Mouse (Mus musculus): ENCODE measurements around the gene Gm47985. TPM values are rescaled to one million over a fixed set of nuclear protein-coding genes. Genes with fewer than 3 reads are reported as not detected.
"Not testable (repeated sequence)": the region's sequence is repeated elsewhere in the genome, so short reads cannot be mapped to it uniquely, and the experiment has no call there.

The Gm47985 gene
- polyA plus RNA-seq, 1 experiment from 2014 or later = 0.41 TPM

- 89% methylated on average over 4 of the region's 4 CpGs for WGBS
- not testable (repeated sequence) for H3K4me1 ChIP-seq; DNase-seq (ENCODE audit: extremely low spot score, low spot score); H3K9me3 ChIP-seq; H3K36me3 ChIP-seq (replicated peaks); H3K4me3 ChIP-seq; H3K27me3 ChIP-seq (ENCODE audit: poor library complexity, severe bottlenecking); H3K27ac ChIP-seq
Measured at GRCm38 (mm10) chr1:151186879-151187424, 4.6 kb downstream of the Gm47985 start.

DNA sequence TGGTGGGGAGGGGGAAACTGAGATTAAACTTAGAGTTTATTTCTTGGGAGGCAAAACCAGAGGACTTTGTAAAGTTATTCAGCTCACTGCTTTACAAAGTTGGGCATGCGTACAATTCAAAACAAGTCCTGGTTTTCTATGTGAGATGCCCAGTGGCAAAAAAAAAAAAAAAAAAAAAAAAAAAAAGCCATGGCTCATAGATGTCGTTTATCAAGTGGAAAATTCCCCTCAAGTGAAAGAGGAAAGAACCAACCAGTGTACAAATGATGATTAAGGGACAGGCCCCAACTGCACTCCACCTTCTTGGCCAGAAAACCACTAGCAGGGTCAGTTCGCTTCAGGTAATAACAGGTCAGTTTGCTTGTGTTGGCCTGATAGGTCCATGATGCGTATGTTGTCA, 6.1 kb downstream of the Gm47985 start:
- Histone ChIP-seq H3K36me3 (replicated peaks) (no peaks in the 10 kb centered on the region), H3K4me1 (no peaks in the 10 kb centered on the region), H3K27me3 (ENCODE audit: poor library complexity, severe bottlenecking) (no peaks in the 10 kb centered on the region), H3K27ac (no peak overlapping the region), H3K9me3 (no peaks in the 10 kb centered on the region), H3K4me3 (no peak overlapping the region)
- 88% methylated on average over 4 of the region's 4 CpGs for WGBS
- DNase-seq (ENCODE audit: extremely low spot score, low spot score) = no peak

DNA sequence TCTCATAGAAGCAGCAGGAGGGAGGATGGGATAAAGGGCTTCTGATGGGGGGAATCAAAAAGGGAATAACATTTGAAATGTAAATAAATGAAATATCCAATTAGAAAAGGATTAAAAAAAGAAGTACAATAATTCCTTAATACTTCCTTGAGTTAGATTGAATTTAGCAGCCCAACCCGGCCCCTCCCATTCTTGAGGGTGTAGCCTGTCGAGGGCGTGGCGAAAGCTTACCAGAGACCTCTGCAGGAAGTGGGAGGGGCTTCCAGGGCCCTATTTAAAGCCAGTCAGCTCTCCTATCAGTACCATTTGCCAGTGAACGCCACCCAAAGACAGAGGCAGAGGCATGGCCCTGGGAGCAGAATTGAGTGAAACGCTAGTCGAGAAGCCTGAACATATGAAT, 9.7 kb downstream of the Gm47985 start, which contains the start of gene Gm8947:
Gene Gm8947, plus strand, starts transcription at position 302 of the 400 bp plus-strand sequence.
- not testable (repeated sequence) for H3K4me3 ChIP-seq; H3K27ac ChIP-seq; DNase-seq (ENCODE audit: extremely low spot score, low spot score); H3K9me3 ChIP-seq; H3K36me3 ChIP-seq (replicated peaks); H3K27me3 ChIP-seq (ENCODE audit: poor library complexity, severe bottlenecking); H3K4me1 ChIP-seq
- whole genome bisulfite sequencing = no CpG with 5 or more reads among the region's 7 CpGs

DNA sequence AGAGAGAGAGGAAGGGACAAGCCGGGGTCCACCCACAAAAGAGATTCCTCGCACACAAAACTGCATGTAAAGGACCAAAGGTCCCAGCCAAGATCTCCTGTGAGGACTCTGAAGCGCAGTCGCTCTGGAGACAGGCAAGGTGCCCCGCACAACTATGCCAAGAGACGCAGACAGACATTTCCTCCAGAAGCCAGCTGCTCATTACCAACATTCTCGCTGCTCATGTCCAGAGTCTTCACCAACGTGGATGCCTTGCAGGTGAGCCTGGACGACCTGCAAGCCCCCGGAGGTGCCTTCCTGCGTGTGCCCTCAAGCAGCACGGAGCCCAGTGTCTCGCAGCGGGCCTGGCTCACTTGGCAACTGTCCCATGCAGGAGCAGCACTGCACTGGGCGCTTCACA, 10.4 kb downstream of the Gm47985 start:
- not testable (repeated sequence) for H3K27me3 ChIP-seq (ENCODE audit: poor library complexity, severe bottlenecking); H3K4me3 ChIP-seq; DNase-seq (ENCODE audit: extremely low spot score, low spot score); H3K36me3 ChIP-seq (replicated peaks); H3K4me1 ChIP-seq; H3K9me3 ChIP-seq; H3K27ac ChIP-seq
- WGBS = 94% methylated on average over 15 of the region's 15 CpGs

GRCm38 (mm10) chr1:151195986-151196385, 13.6 kb downstream of the Gm47985 start:
- DNase-seq (ENCODE audit: extremely low spot score, low spot score); H3K36me3 ChIP-seq (replicated peaks); H3K27me3 ChIP-seq (ENCODE audit: poor library complexity, severe bottlenecking); H3K4me3 ChIP-seq; H3K4me1 ChIP-seq; H3K9me3 ChIP-seq; H3K27ac ChIP-seq: not testable (repeated sequence)
- 69% methylated on average over 4 of the region's 4 CpGs for WGBS

- H3K9me3 ChIP-seq; H3K4me3 ChIP-seq; H3K27me3 ChIP-seq (ENCODE audit: poor library complexity, severe bottlenecking); H3K27ac ChIP-seq; H3K36me3 ChIP-seq (replicated peaks); DNase-seq (ENCODE audit: extremely low spot score, low spot score); H3K4me1 ChIP-seq: not testable (repeated sequence)
- WGBS = 82% methylated on average over 3 of the region's 3 CpGs
Measured at GRCm38 (mm10) chr1:151196690-151197089, 14.4 kb downstream of the Gm47985 start.

DNA sequence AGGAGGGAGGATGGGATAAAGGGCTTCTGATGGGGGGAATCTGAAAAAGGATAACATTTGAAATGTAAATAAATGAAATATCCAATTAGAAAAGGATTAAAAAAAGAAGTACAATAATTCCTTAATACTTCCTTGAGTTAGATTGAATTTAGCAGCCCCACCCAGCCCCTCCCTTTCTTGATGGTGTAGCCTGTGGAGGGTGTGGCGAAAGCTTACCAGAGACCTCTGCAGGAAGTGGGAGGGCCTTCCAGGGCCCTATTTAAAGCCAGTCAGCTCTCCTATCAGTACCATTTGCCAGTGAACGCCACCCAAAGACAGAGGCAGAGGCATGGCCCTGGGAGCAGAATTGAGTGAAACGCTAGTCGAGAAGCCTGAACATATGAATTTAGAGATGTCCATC, 15.8 kb downstream of the Gm47985 start, which contains the start of gene Gm47995:
Gene Gm47995, plus strand, starts transcription at position 329 of the 400 bp plus-strand sequence.
- H3K9me3 ChIP-seq; H3K4me3 ChIP-seq; H3K36me3 ChIP-seq (replicated peaks); H3K27me3 ChIP-seq (ENCODE audit: poor library complexity, severe bottlenecking); DNase-seq (ENCODE audit: extremely low spot score, low spot score); H3K27ac ChIP-seq; H3K4me1 ChIP-seq: not testable (repeated sequence)
- 94% methylated on average over 2 of the region's 4 CpGs for WGBS

DNA sequence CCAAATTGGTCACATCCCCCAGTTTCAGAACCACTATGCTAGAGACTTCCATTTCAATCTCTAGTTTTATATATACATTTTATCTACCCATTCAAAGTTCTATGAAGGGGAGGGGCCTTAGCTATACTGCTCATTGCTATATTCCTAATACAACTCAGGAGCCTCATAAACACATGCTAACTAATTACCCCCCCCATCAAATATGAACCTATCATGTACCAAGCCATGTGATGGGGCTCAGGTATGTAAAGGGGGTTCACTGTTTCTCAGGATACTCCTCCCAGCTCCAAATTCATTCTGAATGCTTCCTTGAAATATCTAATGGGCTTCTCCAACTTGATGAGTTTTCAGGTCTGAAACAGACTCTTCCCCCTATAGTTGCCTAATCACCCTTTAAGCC, 18.3 kb downstream of the Gm47985 start:
- not testable (repeated sequence) for DNase-seq (ENCODE audit: extremely low spot score, low spot score)

GRCm38 (mm10) chr1:151202771-151203170, 20.4 kb downstream of the Gm47985 start:
- WGBS = 97% methylated on average over 4 of the region's 5 CpGs

More for the DNA sequence above, 18.3 kb downstream of the Gm47985 start:
- not testable (repeated sequence) for H3K9me3 ChIP-seq; H3K36me3 ChIP-seq (replicated peaks); H3K27ac ChIP-seq; H3K4me3 ChIP-seq; H3K27me3 ChIP-seq (ENCODE audit: poor library complexity, severe bottlenecking); H3K4me1 ChIP-seq

GRCm38 (mm10) chr1:151203818-151204217, 21.5 kb downstream of the Gm47985 start, which contains the start of gene 3110040M04Rik:
Gene 3110040M04Rik (plus strand): TSS chr1:151204121.
- not testable (repeated sequence) for H3K9me3 ChIP-seq; H3K27ac ChIP-seq; DNase-seq (ENCODE audit: extremely low spot score, low spot score); H3K4me1 ChIP-seq; H3K27me3 ChIP-seq (ENCODE audit: poor library complexity, severe bottlenecking); H3K4me3 ChIP-seq; H3K36me3 ChIP-seq (replicated peaks)
- WGBS = no CpG with 5 or more reads among the region's 6 CpGs

More at GRCm38 (mm10) chr1:151202771-151203170, 20.4 kb downstream of the Gm47985 start:
- H3K36me3 ChIP-seq (replicated peaks); DNase-seq (ENCODE audit: extremely low spot score, low spot score); H3K9me3 ChIP-seq; H3K27me3 ChIP-seq (ENCODE audit: poor library complexity, severe bottlenecking); H3K4me1 ChIP-seq; H3K27ac ChIP-seq; H3K4me3 ChIP-seq: not testable (repeated sequence)

GRCm38 (mm10) chr1:151208493-151208892, 26.2 kb downstream of the Gm47985 start:
- not testable (repeated sequence) for DNase-seq (ENCODE audit: extremely low spot score, low spot score); H3K9me3 ChIP-seq; H3K27me3 ChIP-seq (ENCODE audit: poor library complexity, severe bottlenecking); H3K36me3 ChIP-seq (replicated peaks); H3K27ac ChIP-seq; H3K4me3 ChIP-seq; H3K4me1 ChIP-seq
- 91% methylated on average over 4 of the region's 5 CpGs for WGBS

GRCm38 (mm10) chr1:151208944-151209343, 26.6 kb downstream of the Gm47985 start:
- H3K36me3 ChIP-seq (replicated peaks); H3K27ac ChIP-seq; H3K9me3 ChIP-seq; H3K27me3 ChIP-seq (ENCODE audit: poor library complexity, severe bottlenecking); H3K4me3 ChIP-seq; H3K4me1 ChIP-seq; DNase-seq (ENCODE audit: extremely low spot score, low spot score): not testable (repeated sequence)

DNA sequence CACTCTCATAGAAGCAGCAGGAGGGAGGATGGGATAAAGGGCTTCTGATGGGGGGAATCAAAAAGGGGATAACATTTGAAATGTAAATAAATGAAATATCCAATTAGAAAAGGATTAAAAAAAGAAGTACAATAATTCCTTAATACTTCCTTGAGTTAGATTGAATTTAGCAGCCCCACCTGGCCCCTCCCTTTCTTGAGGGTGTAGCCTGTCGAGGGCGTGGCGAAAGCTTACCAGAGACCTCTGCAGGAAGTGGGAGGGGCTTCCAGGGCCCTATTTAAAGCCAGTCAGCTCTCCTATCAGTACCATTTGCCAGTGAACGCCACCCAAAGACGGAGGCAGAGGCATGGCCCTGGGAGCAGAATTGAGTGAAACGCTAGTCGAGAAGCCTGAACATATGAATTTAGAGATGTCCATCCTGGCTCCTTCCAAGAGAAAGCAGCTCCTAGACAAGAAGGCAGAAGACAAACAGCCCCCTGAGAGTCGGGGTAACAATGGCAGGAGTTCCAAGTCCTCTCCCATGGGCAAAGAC, 27.6 kb downstream of the Gm47985 start, which contains the start of gene Gm47996:
Gene Gm47996, plus strand, starts transcription at position 308 of the 532 bp plus-strand sequence.
- not testable (repeated sequence) for H3K9me3 ChIP-seq; DNase-seq (ENCODE audit: extremely low spot score, low spot score)

DNA sequence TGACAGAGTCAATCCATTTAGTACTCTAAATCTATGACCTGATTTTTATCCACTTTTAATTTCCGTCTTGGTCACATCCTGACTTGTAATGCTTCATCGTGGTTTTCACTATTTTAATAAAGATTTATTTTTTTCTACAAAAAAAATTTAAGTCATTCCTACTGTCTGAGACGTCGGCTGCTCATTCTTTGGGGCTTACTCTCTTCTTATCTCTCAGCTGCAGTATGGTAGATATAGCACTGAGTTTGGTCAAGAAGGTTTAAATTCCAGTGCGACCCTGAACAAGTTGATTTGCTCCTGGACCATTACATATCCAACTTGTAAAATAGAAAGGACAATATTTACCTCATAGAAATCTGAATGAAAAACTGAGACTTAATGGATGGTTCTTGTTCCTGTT, 29.3 kb downstream of the Gm47985 start:
- H3K9me3 ChIP-seq; H3K4me1 ChIP-seq; H3K4me3 ChIP-seq; H3K27ac ChIP-seq; H3K27me3 ChIP-seq (ENCODE audit: poor library complexity, severe bottlenecking); H3K36me3 ChIP-seq (replicated peaks); DNase-seq (ENCODE audit: extremely low spot score, low spot score): not testable (repeated sequence)
- WGBS = 90% methylated on average over 5 of the region's 5 CpGs

More for the DNA sequence above, 27.6 kb downstream of the Gm47985 start, which contains the start of gene Gm47996:
- H3K4me3 ChIP-seq; H3K36me3 ChIP-seq (replicated peaks); H3K4me1 ChIP-seq; H3K27ac ChIP-seq; H3K27me3 ChIP-seq (ENCODE audit: poor library complexity, severe bottlenecking): not testable (repeated sequence)
- WGBS = 86% methylated on average over 5 of the region's 8 CpGs

Data from forebrain, embryonic 10.5 days (tissue).